Comparison of ENCODE assay signal across 15 mouse cellular contexts in the genomic region with DNA sequence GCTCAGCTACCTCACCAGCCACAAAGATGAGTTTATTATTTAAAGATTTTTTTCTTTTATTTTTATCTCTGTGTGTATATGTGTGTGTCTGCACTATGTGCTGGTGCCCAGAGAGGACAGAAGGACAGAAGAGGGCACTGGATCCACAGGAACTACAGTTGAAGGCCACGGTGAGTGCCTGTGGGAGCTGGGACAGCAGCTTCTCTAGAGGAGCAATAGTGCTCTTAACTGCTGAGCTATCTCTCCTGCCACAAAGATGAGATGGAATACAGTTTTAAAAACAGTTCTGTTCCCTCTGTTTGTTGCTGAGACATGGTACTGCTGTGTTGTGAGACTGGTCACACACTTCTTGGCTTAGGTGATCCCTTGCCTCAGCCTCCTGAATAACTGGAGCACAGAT.
"Had no signal": no experiment of that assay in that cellular context is flagged by ENCODE, and none has a peak within 500 bp of the region (broad histone marks: within the 10 kb centered on the region; RNA-seq: fewer than 3 reads in every experiment).

No protein-coding gene starts in this region.

- DNase-seq: heart, postnatal 10 days; heart, postnatal 14 days; heart, postnatal 4 days; kidney, adult 11 months; kidney, adult 18-20 months; kidney, adult 2 months; kidney, adult 8-10 months; kidney, adult 9 months; kidney, postnatal 10 days; kidney, postnatal 14 days; kidney, postnatal 25 days; kidney, postnatal 36 days; kidney, postnatal 4 days; layer of hippocampus, adult 9-11 months; layer of hippocampus, postnatal 36 days had no signal
